Mouse (Mus musculus): Measurements from ENCODE around the gene Spns2.
"Not testable (repeated sequence)": the region's sequence is repeated elsewhere in the genome, so short reads cannot be mapped to it uniquely, and the experiment has no call there.

The Spns2 gene

GRCm38 (mm10) chr11:72440597-72440964 is 49.1 kb downstream of the Spns2 start:
- not testable (repeated sequence) for DNase-seq (ENCODE audit: extremely low spot score, low read depth, low spot score)

- no peak for DNase-seq (ENCODE audit: extremely low spot score, low read depth, low spot score)
These were observed 51.3 kb downstream of the Spns2 start for GRCm38 (mm10) chr11:72438411-72438810.

- no peak for DNase-seq (ENCODE audit: extremely low spot score, low read depth, low spot score)
These were observed 52.7 kb downstream of the Spns2 start for GRCm38 (mm10) chr11:72436756-72437650.

GRCm38 (mm10) chr11:72436271-72436670 is 53.4 kb downstream of the Spns2 start:
- DNase-seq (ENCODE audit: extremely low spot score, low read depth, low spot score): no peak

- no peak for DNase-seq (ENCODE audit: extremely low spot score, low read depth, low spot score)
These were observed 54.0 kb downstream of the Spns2 start for GRCm38 (mm10) chr11:72435694-72436045.

GRCm38 (mm10) chr11:72434963-72435693 is 54.6 kb downstream of the Spns2 start, which contains the start of gene Ggt6:
Gene Ggt6 (plus strand): TSS chr11:72435526.
- DNase-seq (ENCODE audit: extremely low spot score, low read depth, low spot score): no peak

GRCm38 (mm10) chr11:72430311-72431068 is 59.2 kb downstream of the Spns2 start:
- not testable (repeated sequence) for DNase-seq (ENCODE audit: extremely low spot score, low read depth, low spot score)

- peak; percentile 69 for DNase-seq (ENCODE audit: extremely low spot score, low read depth, low spot score)
These were observed 60.4 kb downstream of the Spns2 start for GRCm38 (mm10) chr11:72429288-72429690.

- no peak for DNase-seq (ENCODE audit: extremely low spot score, low read depth, low spot score)
These were observed 61.0 kb downstream of the Spns2 start for GRCm38 (mm10) chr11:72428694-72429093.

GRCm38 (mm10) chr11:72426884-72427283 is 62.8 kb downstream of the Spns2 start:
- DNase-seq (ENCODE audit: extremely low spot score, low read depth, low spot score): no peak

- no peak for DNase-seq (ENCODE audit: extremely low spot score, low read depth, low spot score)
These were observed 64.5 kb downstream of the Spns2 start for GRCm38 (mm10) chr11:72425201-72425600.

GRCm38 (mm10) chr11:72423686-72424085 is 66.0 kb downstream of the Spns2 start:
- no peak for DNase-seq (ENCODE audit: extremely low spot score, low read depth, low spot score)

GRCm38 (mm10) chr11:72421518-72422278 is 68.0 kb downstream of the Spns2 start:
- no peak for DNase-seq (ENCODE audit: extremely low spot score, low read depth, low spot score)

- DNase-seq (ENCODE audit: extremely low spot score, low read depth, low spot score): no peak
These were observed 69.1 kb downstream of the Spns2 start for GRCm38 (mm10) chr11:72420460-72421122.

GRCm38 (mm10) chr11:72419006-72419405 is 70.7 kb downstream of the Spns2 start:
- DNase-seq (ENCODE audit: extremely low spot score, low read depth, low spot score): no peak

GRCm38 (mm10) chr11:72418227-72418626 is 71.5 kb downstream of the Spns2 start:
- DNase-seq (ENCODE audit: extremely low spot score, low read depth, low spot score): no peak

- DNase-seq (ENCODE audit: extremely low spot score, low read depth, low spot score): no peak
These were observed 72.3 kb downstream of the Spns2 start for GRCm38 (mm10) chr11:72417376-72417775.

GRCm38 (mm10) chr11:72416666-72417065 is 73.0 kb downstream of the Spns2 start:
- DNase-seq (ENCODE audit: extremely low spot score, low read depth, low spot score): no peak

GRCm38 (mm10) chr11:72415155-72415554 is 74.5 kb downstream of the Spns2 start:
- no peak for DNase-seq (ENCODE audit: extremely low spot score, low read depth, low spot score)

- no peak for DNase-seq (ENCODE audit: extremely low spot score, low read depth, low spot score)
These were observed 76.0 kb downstream of the Spns2 start for GRCm38 (mm10) chr11:72413601-72414190.
